Mouse (Mus musculus): Measurements from ENCODE around the gene Aldh16a1. TPM values are rescaled to one million over a fixed set of nuclear protein-coding genes. Genes with fewer than 3 reads are reported as not detected.
A peak's percentile ranks its signal among the peaks of the same experiment; 100 is the strongest.
"Not testable (repeated sequence)": the region's sequence is repeated elsewhere in the genome, so short reads cannot be mapped to it uniquely, and the experiment has no call there.

Gene Aldh16a1
- polyA plus RNA-seq, 1 experiment from 2014 or later: 46.4 TPM

DNA sequence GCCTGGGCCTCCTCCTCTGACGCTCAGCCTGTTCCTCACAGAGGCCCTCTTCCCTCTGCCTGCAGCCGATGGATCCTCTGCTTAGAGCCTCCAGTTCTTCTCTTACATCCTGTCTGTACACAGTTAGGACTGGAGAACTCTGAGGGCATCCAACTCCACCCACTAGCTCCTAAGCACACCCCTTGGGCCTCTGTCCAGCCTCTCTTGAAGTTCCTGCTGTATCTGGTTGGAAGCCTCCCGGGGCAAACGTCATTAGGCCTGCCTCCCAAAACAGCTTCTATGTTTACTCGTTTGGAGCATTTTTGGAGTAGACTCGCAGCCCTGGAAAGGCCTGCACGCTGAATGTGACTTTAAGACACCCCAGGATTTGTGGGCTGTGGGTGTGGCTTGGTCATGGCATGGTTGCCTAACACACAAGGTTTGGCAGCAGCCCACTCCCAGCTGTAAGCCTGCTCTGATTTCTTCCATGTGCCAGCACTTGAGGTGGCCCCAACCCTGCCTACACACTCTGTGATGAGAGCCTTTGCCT, 50.7 kb downstream of the Aldh16a1 start, which contains the start of gene Fcgrt:
Gene Fcgrt (minus strand): TSS at position 200 of the 529 bp plus-strand sequence.
- ATAC-seq (ENCODE audit: low FRiP score, low read depth): peak; percentile 90
- H3K4me1 ChIP-seq: peaks cover 24% of the 10 kb centered on the region
- H3K4me2 ChIP-seq (replicated peaks): peak within 1 kb of the TSS; percentile 59
- peaks cover 2% of the 10 kb centered on the region for H3K36me3 ChIP-seq
- H3K27me3 ChIP-seq: no peaks in the 10 kb centered on the region
- 33% methylated on average over 7 of the region's 7 CpGs for WGBS
- H3K27ac ChIP-seq: peak within 1 kb of the TSS; percentile 92
- H3K4me3 ChIP-seq: peak within 1 kb of the TSS; percentile 34
- no peaks in the 10 kb centered on the region for H3K9me3 ChIP-seq
- peak within 1 kb of the TSS; percentile 61 for H3K9ac ChIP-seq

DNA sequence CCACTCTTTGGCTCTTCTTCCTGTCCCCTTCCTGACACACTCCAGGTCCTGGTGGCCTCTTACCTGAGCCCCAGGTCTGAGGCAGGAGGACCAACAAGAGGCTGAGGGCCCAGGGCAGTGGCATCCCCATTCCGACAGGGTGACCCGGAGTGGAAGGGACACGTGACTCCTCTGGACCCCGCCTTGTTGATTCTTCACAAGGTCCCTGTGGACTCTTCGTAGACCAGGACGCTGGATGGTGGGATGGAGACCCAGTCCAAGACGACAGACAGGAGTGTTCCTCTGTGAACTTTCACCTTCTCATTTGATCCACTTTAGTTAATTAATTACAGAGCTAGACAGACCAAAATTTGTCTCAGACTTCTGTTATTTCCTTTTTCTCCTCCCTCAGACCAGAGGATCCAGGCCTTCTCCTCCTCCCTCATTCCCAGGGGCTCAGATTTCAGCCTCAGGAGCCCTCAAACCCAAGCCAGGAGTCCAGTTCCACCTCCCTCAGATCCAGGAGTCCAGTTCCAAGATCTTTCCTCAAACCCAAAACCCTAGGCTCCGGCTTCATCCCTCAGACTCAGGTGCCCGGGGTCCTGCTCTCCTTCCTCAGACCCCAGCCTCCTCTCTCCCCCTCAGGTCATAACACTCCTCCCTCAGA, 51.3 kb downstream of the Aldh16a1 start:
- peak overlapping the region; percentile 59 for H3K4me2 ChIP-seq (replicated peaks)
- no peak for ATAC-seq (ENCODE audit: low FRiP score, low read depth)
- peak overlapping the region; percentile 92 for H3K27ac ChIP-seq
- H3K9ac ChIP-seq: peak overlapping the region; percentile 61
- H3K9me3 ChIP-seq: no peaks in the 10 kb centered on the region
- no peaks in the 10 kb centered on the region for H3K27me3 ChIP-seq
- H3K4me3 ChIP-seq: peak overlapping the region; percentile 34
- peaks cover 9% of the 10 kb centered on the region for H3K36me3 ChIP-seq
- peaks cover 24% of the 10 kb centered on the region for H3K4me1 ChIP-seq
- WGBS: 66% methylated on average over 9 of the region's 9 CpGs

- ATAC-seq (ENCODE audit: low FRiP score, low read depth): no peak
- Histone ChIP-seq H3K27ac (no peak overlapping the region), H3K9me3 (no peaks in the 10 kb centered on the region), H3K27me3 (no peaks in the 10 kb centered on the region), H3K9ac (no peak overlapping the region; the same call in 1 of the 2 replicates), H3K4me3 (peak overlapping the region; percentile 34; the same call in 1 of the 2 replicates), H3K4me1 (peaks cover 24% of the 10 kb centered on the region), H3K36me3 (peaks cover 10% of the 10 kb centered on the region), H3K4me2 (replicated peaks) (peak overlapping the region; percentile 59)
- 87% methylated on average over 11 of the region's 11 CpGs for WGBS
These were observed 51.9 kb downstream of the Aldh16a1 start for GRCm38 (mm10) chr7:45102441-45102840.

DNA sequence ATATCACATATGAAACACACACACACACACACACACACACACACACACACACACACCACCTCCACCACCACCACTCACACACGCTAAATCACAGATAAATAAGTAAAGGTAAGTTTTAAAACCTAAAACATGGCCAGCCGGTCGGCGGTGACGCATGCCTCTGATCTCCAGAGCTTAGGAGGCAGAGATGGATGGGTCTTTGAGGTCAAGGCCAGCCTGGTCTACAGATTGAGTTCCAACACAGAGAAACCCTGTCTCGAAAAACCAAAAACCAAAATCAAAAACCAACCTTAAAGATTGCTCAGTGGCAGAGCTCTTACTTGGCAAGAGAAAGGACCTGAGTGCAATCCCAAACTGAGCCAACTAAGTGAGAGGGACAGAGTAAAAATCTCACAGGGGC, 54.3 kb downstream of the Aldh16a1 start:
- Histone ChIP-seq H3K27me3 (no peaks in the 10 kb centered on the region), H3K27ac (no peak overlapping the region), H3K4me3 (no peak overlapping the region), H3K4me2 (replicated peaks) (no peak overlapping the region), H3K36me3 (peaks cover 15% of the 10 kb centered on the region), H3K4me1 (peaks cover 26% of the 10 kb centered on the region), H3K9me3 (no peaks in the 10 kb centered on the region), H3K9ac (no peak overlapping the region)
- 89% methylated on average over 6 of the region's 6 CpGs for WGBS
- ATAC-seq (ENCODE audit: low FRiP score, low read depth): no peak

- no peaks in the 10 kb centered on the region for H3K9me3 ChIP-seq
These were observed 55.7 kb downstream of the Aldh16a1 start for GRCm38 (mm10) chr7:45098541-45099240.

DNA sequence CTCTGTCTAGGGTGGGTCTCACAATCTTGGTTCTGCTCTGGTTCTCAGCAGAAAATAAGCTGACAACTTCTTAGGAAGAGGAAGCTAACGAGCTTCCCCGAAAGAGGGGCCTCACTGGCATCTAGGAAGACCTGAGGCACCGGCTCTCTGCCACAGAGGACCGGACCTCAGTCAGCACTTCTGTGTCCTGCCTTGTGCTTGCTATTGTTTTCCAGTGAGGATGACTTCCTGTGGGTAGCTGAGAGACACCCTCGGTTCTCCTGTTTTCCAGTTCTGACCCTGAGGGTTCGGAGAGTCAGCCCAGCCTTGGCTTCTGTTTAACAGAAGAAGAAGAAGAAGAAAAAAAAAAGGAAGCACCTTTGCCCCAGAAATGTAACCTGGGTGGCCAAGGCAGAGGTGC, 56.9 kb downstream of the Aldh16a1 start:
- Histone ChIP-seq H3K36me3 (peaks cover 16% of the 10 kb centered on the region), H3K27me3 (no peaks in the 10 kb centered on the region), H3K4me2 (replicated peaks) (no peak overlapping the region), H3K9ac (no peak overlapping the region), H3K4me1 (peaks cover 31% of the 10 kb centered on the region), H3K27ac (no peak overlapping the region), H3K9me3 (no peaks in the 10 kb centered on the region), H3K4me3 (no peak overlapping the region)
- WGBS: 62% methylated on average over 6 of the region's 6 CpGs
- ATAC-seq (ENCODE audit: low FRiP score, low read depth): no peak

More at GRCm38 (mm10) chr7:45098541-45099240, 55.7 kb downstream of the Aldh16a1 start:
- WGBS: 91% methylated on average over 8 of the region's 8 CpGs
- Histone ChIP-seq H3K9ac (no peak overlapping the region), H3K36me3 (peaks cover 16% of the 10 kb centered on the region), H3K4me1 (peaks cover 30% of the 10 kb centered on the region), H3K4me2 (replicated peaks) (no peak overlapping the region), H3K27ac (no peak overlapping the region), H3K4me3 (no peak overlapping the region), H3K27me3 (no peaks in the 10 kb centered on the region)
- ATAC-seq (ENCODE audit: low FRiP score, low read depth): no peak

- H3K4me2 ChIP-seq (replicated peaks); ATAC-seq (ENCODE audit: low FRiP score, low read depth); H3K9me3 ChIP-seq; H3K9ac ChIP-seq; H3K27me3 ChIP-seq; H3K4me3 ChIP-seq; H3K27ac ChIP-seq: not testable (repeated sequence)
- H3K36me3 ChIP-seq: peaks cover 16% of the 10 kb centered on the region
- peaks cover 27% of the 10 kb centered on the region for H3K4me1 ChIP-seq
- 96% methylated on average over 14 of the region's 14 CpGs for WGBS
These were observed 58.4 kb downstream of the Aldh16a1 start for GRCm38 (mm10) chr7:45095965-45096364.

- Histone ChIP-seq H3K9me3 (no peaks in the 10 kb centered on the region), H3K27ac (no peak overlapping the region), H3K36me3 (peaks cover 17% of the 10 kb centered on the region), H3K4me3 (no peak overlapping the region), H3K27me3 (no peaks in the 10 kb centered on the region), H3K9ac (no peak overlapping the region), H3K4me1 (peaks cover 33% of the 10 kb centered on the region), H3K4me2 (replicated peaks) (no peak overlapping the region)
- no peak for ATAC-seq (ENCODE audit: low FRiP score, low read depth)
- 82% methylated on average over 6 of the region's 6 CpGs for WGBS
These were observed 59.0 kb downstream of the Aldh16a1 start for GRCm38 (mm10) chr7:45095367-45095766.

DNA sequence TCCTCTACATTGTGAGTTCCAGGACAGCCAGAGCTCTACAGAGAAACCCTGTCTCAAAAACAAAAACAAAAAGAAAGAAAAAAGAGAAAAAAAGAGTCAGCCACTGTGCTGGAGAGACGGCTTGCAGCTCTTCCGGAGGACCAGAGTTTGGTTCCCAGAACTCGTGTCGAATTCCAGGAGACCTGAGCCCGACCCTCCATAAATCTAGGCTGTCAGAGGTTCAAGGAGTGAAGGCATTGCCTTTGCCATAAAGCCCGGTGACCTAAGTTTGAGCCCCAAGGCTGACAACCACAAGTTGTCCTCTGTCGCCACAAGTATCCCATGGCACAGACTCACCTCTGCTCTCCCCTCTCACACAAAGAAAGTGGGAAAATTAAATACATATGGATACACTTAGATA, 60.3 kb downstream of the Aldh16a1 start:
- peaks cover 26% of the 10 kb centered on the region for H3K36me3 ChIP-seq
- no peak for ATAC-seq (ENCODE audit: low FRiP score, low read depth)
- H3K9me3 ChIP-seq: no peaks in the 10 kb centered on the region
- H3K4me1 ChIP-seq: peaks cover 40% of the 10 kb centered on the region
- H3K4me3 ChIP-seq: no peak overlapping the region
- H3K27ac ChIP-seq: peak overlapping the region; percentile 96
- 5% methylated on average over 7 of the region's 7 CpGs for WGBS
- H3K27me3 ChIP-seq: no peaks in the 10 kb centered on the region
- peak overlapping the region; percentile 74 for H3K4me2 ChIP-seq (replicated peaks)
- peak overlapping the region; percentile 50; the same call in 1 of the 2 replicates for H3K9ac ChIP-seq

- no peak for ATAC-seq (ENCODE audit: low FRiP score, low read depth)
- no peak overlapping the region for H3K9ac ChIP-seq
- H3K4me1 ChIP-seq: peaks cover 40% of the 10 kb centered on the region
- H3K27ac ChIP-seq: peak overlapping the region; percentile 96
- peak overlapping the region; percentile 74 for H3K4me2 ChIP-seq (replicated peaks)
- H3K4me3 ChIP-seq: no peak overlapping the region
- WGBS: 25% methylated on average over 18 of the region's 18 CpGs
- H3K27me3 ChIP-seq: no peaks in the 10 kb centered on the region
- no peaks in the 10 kb centered on the region for H3K9me3 ChIP-seq
- H3K36me3 ChIP-seq: peaks cover 27% of the 10 kb centered on the region
These were observed 60.9 kb downstream of the Aldh16a1 start for GRCm38 (mm10) chr7:45093516-45093905.

- Histone ChIP-seq H3K9ac (no peak overlapping the region), H3K4me3 (peak overlapping the region; percentile 13; the same call in 1 of the 2 replicates)
- ATAC-seq (ENCODE audit: low FRiP score, low read depth): no peak
These were observed 61.4 kb downstream of the Aldh16a1 start for GRCm38 (mm10) chr7:45092828-45093515.

GRCm38 (mm10) chr7:45092048-45092447, 62.3 kb downstream of the Aldh16a1 start, which contains the start of gene Rcn3:
Rcn3 (minus strand) TSS chr7:45092221.
- peak within 1 kb of the TSS; percentile 72 for H3K4me3 ChIP-seq
- no peaks in the 10 kb centered on the region for H3K27me3 ChIP-seq
- peak; percentile 94 for ATAC-seq (ENCODE audit: low FRiP score, low read depth)
- peak within 1 kb of the TSS; percentile 96 for H3K27ac ChIP-seq
- peaks cover 40% of the 10 kb centered on the region for H3K4me1 ChIP-seq
- 0% methylated on average over 16 of the region's 16 CpGs for WGBS
- H3K9ac ChIP-seq: peak within 1 kb of the TSS; percentile 92
- H3K4me2 ChIP-seq (replicated peaks): peak within 1 kb of the TSS; percentile 74
- no peaks in the 10 kb centered on the region for H3K9me3 ChIP-seq
- H3K36me3 ChIP-seq: peaks cover 35% of the 10 kb centered on the region

More at GRCm38 (mm10) chr7:45092828-45093515, 61.4 kb downstream of the Aldh16a1 start:
- WGBS: 17% methylated on average over 12 of the region's 12 CpGs
- H3K27ac ChIP-seq: peak overlapping the region; percentile 96
- peaks cover 27% of the 10 kb centered on the region for H3K36me3 ChIP-seq
- no peaks in the 10 kb centered on the region for H3K9me3 ChIP-seq
- H3K27me3 ChIP-seq: no peaks in the 10 kb centered on the region
- peaks cover 40% of the 10 kb centered on the region for H3K4me1 ChIP-seq
- H3K4me2 ChIP-seq (replicated peaks): peak overlapping the region; percentile 74
